Mouse (Mus musculus): Measurements from ENCODE around the gene Hs2st1. TPM values are rescaled to one million over a fixed set of nuclear protein-coding genes. Genes with fewer than 3 reads are reported as not detected.

Hs2st1 gene
- polyA plus RNA-seq, 1 experiment from 2014 or later: 10.4 TPM

- Histone ChIP-seq H3K27me3 (ENCODE audit: insufficient read depth, low read length) (no peaks in the 10 kb centered on the region), H3K9me3 (replicated peaks; ENCODE audit: low read length) (no peaks in the 10 kb centered on the region), H3K4me3 (replicated peaks; ENCODE audit: low read depth, low read length) (no peak overlapping the region), H3K27ac (no peak overlapping the region), H3K4me2 (ENCODE audit: low read length) (no peak overlapping the region), H3K36me3 (ENCODE audit: insufficient read depth, low read length) (no peaks in the 10 kb centered on the region), H3K4me1 (replicated peaks; ENCODE audit: insufficient read depth, low read length) (no peaks in the 10 kb centered on the region; the same call in 1 of the 2 replicates), H3K9ac (ENCODE audit: low read depth, low read length) (no peak overlapping the region)
- ATAC-seq (replicated peaks; ENCODE audit: low FRiP score, low read depth): no peak
- DNase-seq (ENCODE audit: low spot score): no peak
- TF ChIP-seq CTCF (IDR thresholded peaks at IDR 0.05; ENCODE audit: low read depth): no peak
- WGBS: 52% methylated on average over 10 of the region's 10 CpGs
Observed at GRCm38 (mm10) chr3:144519581-144520272, 50.3 kb downstream of the Hs2st1 start.

- WGBS: 21% methylated on average over 5 of the region's 5 CpGs
- no peak for TF ChIP-seq CTCF (IDR thresholded peaks at IDR 0.05; ENCODE audit: low read depth)
- Histone ChIP-seq H3K9ac (ENCODE audit: low read depth, low read length) (no peak overlapping the region), H3K27ac (no peak overlapping the region), H3K4me1 (replicated peaks; ENCODE audit: insufficient read depth, low read length) (no peaks in the 10 kb centered on the region; the same call in 1 of the 2 replicates), H3K4me3 (replicated peaks; ENCODE audit: low read depth, low read length) (no peak overlapping the region), H3K36me3 (ENCODE audit: insufficient read depth, low read length) (no peaks in the 10 kb centered on the region), H3K9me3 (replicated peaks; ENCODE audit: low read length) (no peaks in the 10 kb centered on the region), H3K27me3 (ENCODE audit: insufficient read depth, low read length) (no peaks in the 10 kb centered on the region), H3K4me2 (ENCODE audit: low read length) (no peak overlapping the region)
- DNase-seq (ENCODE audit: low spot score): peak; percentile 52
- no peak for ATAC-seq (replicated peaks; ENCODE audit: low FRiP score, low read depth)
Observed at GRCm38 (mm10) chr3:144518917-144519316, 51.1 kb downstream of the Hs2st1 start.

- Histone ChIP-seq H3K27ac (no peak overlapping the region), H3K9ac (ENCODE audit: low read depth, low read length) (no peak overlapping the region), H3K27me3 (ENCODE audit: insufficient read depth, low read length) (no peaks in the 10 kb centered on the region), H3K36me3 (ENCODE audit: insufficient read depth, low read length) (no peaks in the 10 kb centered on the region), H3K4me2 (ENCODE audit: low read length) (no peak overlapping the region), H3K4me3 (replicated peaks; ENCODE audit: low read depth, low read length) (no peak overlapping the region), H3K9me3 (replicated peaks; ENCODE audit: low read length) (no peaks in the 10 kb centered on the region), H3K4me1 (replicated peaks; ENCODE audit: insufficient read depth, low read length) (no peaks in the 10 kb centered on the region; the same call in 1 of the 2 replicates)
- 81% methylated on average over 7 of the region's 7 CpGs for WGBS
- TF ChIP-seq CTCF (IDR thresholded peaks at IDR 0.05; ENCODE audit: low read depth): no peak
- no peak for DNase-seq (ENCODE audit: low spot score)
- no peak for ATAC-seq (replicated peaks; ENCODE audit: low FRiP score, low read depth)
Observed at GRCm38 (mm10) chr3:144515286-144515685, 54.7 kb downstream of the Hs2st1 start.

- H3K9ac ChIP-seq (ENCODE audit: low read depth, low read length): no peak overlapping the region
- H3K27ac ChIP-seq: no peak overlapping the region
- no peak overlapping the region for H3K4me3 ChIP-seq (replicated peaks; ENCODE audit: low read depth, low read length)
- ATAC-seq (replicated peaks; ENCODE audit: low FRiP score, low read depth) (no peak), DNase-seq (ENCODE audit: low spot score) (peak; percentile 39)
- H3K9me3 ChIP-seq (replicated peaks; ENCODE audit: low read length): no peaks in the 10 kb centered on the region
- H3K36me3 ChIP-seq (ENCODE audit: insufficient read depth, low read length): no peaks in the 10 kb centered on the region
- H3K4me2 ChIP-seq (ENCODE audit: low read length): no peak overlapping the region
- WGBS: 55% methylated on average over 10 of the region's 10 CpGs
- no peak for TF ChIP-seq CTCF (IDR thresholded peaks at IDR 0.05; ENCODE audit: low read depth)
- no peaks in the 10 kb centered on the region; the same call in 1 of the 2 replicates for H3K4me1 ChIP-seq (replicated peaks; ENCODE audit: insufficient read depth, low read length)
- H3K27me3 ChIP-seq (ENCODE audit: insufficient read depth, low read length): no peaks in the 10 kb centered on the region
Observed at GRCm38 (mm10) chr3:144514122-144514505, 55.9 kb downstream of the Hs2st1 start.

- no peak for TF ChIP-seq CTCF (IDR thresholded peaks at IDR 0.05; ENCODE audit: low read depth)
- 84% methylated on average over 16 of the region's 16 CpGs for WGBS
- H3K4me2 ChIP-seq (ENCODE audit: low read length): no peak overlapping the region
- no peak overlapping the region for H3K9ac ChIP-seq (ENCODE audit: low read depth, low read length)
- H3K4me3 ChIP-seq (replicated peaks; ENCODE audit: low read depth, low read length): no peak overlapping the region
- no peak for ATAC-seq (replicated peaks; ENCODE audit: low FRiP score, low read depth)
- no peaks in the 10 kb centered on the region for H3K27me3 ChIP-seq (ENCODE audit: insufficient read depth, low read length)
- no peaks in the 10 kb centered on the region; the same call in 1 of the 2 replicates for H3K4me1 ChIP-seq (replicated peaks; ENCODE audit: insufficient read depth, low read length)
- H3K27ac ChIP-seq: no peak overlapping the region
- H3K36me3 ChIP-seq (ENCODE audit: insufficient read depth, low read length): no peaks in the 10 kb centered on the region
- no peaks in the 10 kb centered on the region for H3K9me3 ChIP-seq (replicated peaks; ENCODE audit: low read length)
- DNase-seq (ENCODE audit: low spot score): no peak
Observed at GRCm38 (mm10) chr3:144513169-144514121, 56.5 kb downstream of the Hs2st1 start.

GRCm38 (mm10) chr3:144510724-144511123, 59.3 kb downstream of the Hs2st1 start:
- no peak overlapping the region for H3K27ac ChIP-seq
- ATAC-seq (replicated peaks; ENCODE audit: low FRiP score, low read depth): no peak
- TF ChIP-seq CTCF (IDR thresholded peaks at IDR 0.05; ENCODE audit: low read depth): no peak
- no peak overlapping the region for H3K4me3 ChIP-seq (replicated peaks; ENCODE audit: low read depth, low read length)
- no peaks in the 10 kb centered on the region for H3K36me3 ChIP-seq (ENCODE audit: insufficient read depth, low read length)
- H3K4me2 ChIP-seq (ENCODE audit: low read length): no peak overlapping the region
- H3K27me3 ChIP-seq (ENCODE audit: insufficient read depth, low read length): no peaks in the 10 kb centered on the region
- no peaks in the 10 kb centered on the region for H3K4me1 ChIP-seq (replicated peaks; ENCODE audit: insufficient read depth, low read length)
- WGBS: 80% methylated on average over 3 of the region's 3 CpGs
- DNase-seq (ENCODE audit: low spot score): peak; percentile 24
- H3K9ac ChIP-seq (ENCODE audit: low read depth, low read length): no peak overlapping the region
- H3K9me3 ChIP-seq (replicated peaks; ENCODE audit: low read length): no peaks in the 10 kb centered on the region

Data from kidney, postnatal 0 days (tissue).